Mouse (Mus musculus) lung, adult 2 months (tissue): ENCODE measurements at regions not wholly inside any gene's neighbourhood (a gene's known extent, or its start where the extent isn't known, plus 50 kb on each side); places are given as distances from the start of the nearest gene placed in this dataset.

Experiments
- DNase-seq: peaks from one replicate; pipeline ENCODE4 v3.0.0; 2022
- H3K4me1 ChIP-seq: fragments of 200-500 bp; 2 replicates; pipeline ENCODE4 v1.6.1; 2011; ENCODE audit warnings: low read length; ENCODE audit not compliant: control insufficient read depth, insufficient read depth
- H3K4me3 ChIP-seq: fragments of 200-500 bp; replicated peaks from 2 replicates; pipeline ENCODE3; 2011; ENCODE audit warnings: low read depth, mild to moderate bottlenecking, control low read depth, low read length; ENCODE audit errors: extremely low read depth
- CTCF ChIP-seq: fragments of 200-500 bp; IDR thresholded peaks from 2 replicates; pipeline ENCODE4 v1.5.1; 2011; ENCODE audit warnings: mild to moderate bottlenecking, low read length, control low read depth; ENCODE audit not compliant: insufficient read depth
- POLR2A ChIP-seq: fragments of 200-500 bp; IDR thresholded peaks from 2 replicates; pipeline ENCODE4 v1.6.1; 2011; ENCODE audit warnings: low read depth, mild to moderate bottlenecking, control low read depth, low read length, borderline replicate concordance; ENCODE audit errors: extremely low read depth
- WGBS: fragments of 180-500 bp; shearing (Covaris S2); methylation state at CpG from one replicate; pipeline ENCODE4 v1.1.7; 2018; 5-methylcytosine and 5-hydroxymethylcytosine counted together

- 62% methylated on average over 9 of the region's 9 CpGs for WGBS
- TF ChIP-seq POLR2A: no peak
- no peak for TF ChIP-seq CTCF
- DNase-seq: no peak
- no peak overlapping the region for H3K4me3 ChIP-seq
- no peaks in the 10 kb centered on the region; the same call in none of the 2 replicates for H3K4me1 ChIP-seq
These were observed 53.0 kb downstream of the Gadd45g start for GRCm38 (mm10) chr13:51899319-51900042.

GRCm38 (mm10) chr13:51900043-51900440 lies 53.6 kb downstream of the Gadd45g start:
- no peak for TF ChIP-seq CTCF
- TF ChIP-seq POLR2A: no peak
- 41% methylated on average over 3 of the region's 3 CpGs for WGBS
- no peaks in the 10 kb centered on the region; the same call in none of the 2 replicates for H3K4me1 ChIP-seq
- DNase-seq: no peak
- no peak overlapping the region for H3K4me3 ChIP-seq

- no peak overlapping the region for H3K4me3 ChIP-seq
- peak; percentile 94 for DNase-seq
- WGBS: 28% methylated on average over 19 of the region's 19 CpGs
These were observed 56.2 kb downstream of the Gadd45g start for GRCm38 (mm10) chr13:51902482-51903285.

GRCm38 (mm10) chr13:51903324-51903939 lies 57.0 kb downstream of the Gadd45g start:
- Histone ChIP-seq H3K4me3 (no peak overlapping the region), H3K4me1 (peaks cover 2% of the 10 kb centered on the region)
- 46% methylated on average over 10 of the region's 11 CpGs for WGBS
- no peak for DNase-seq
- TF ChIP-seq CTCF: no peak

More at GRCm38 (mm10) chr13:51902482-51903285, 56.2 kb downstream of the Gadd45g start:
- peaks cover 2% of the 10 kb centered on the region for H3K4me1 ChIP-seq
- TF ChIP-seq CTCF (no peak), POLR2A (no peak)

GRCm38 (mm10) chr13:51905270-51905669 lies 58.8 kb downstream of the Gadd45g start:
- peaks cover 2% of the 10 kb centered on the region for H3K4me1 ChIP-seq
- WGBS: 90% methylated on average over 5 of the region's 5 CpGs
- no peak overlapping the region for H3K4me3 ChIP-seq
- DNase-seq: no peak
- TF ChIP-seq POLR2A (no peak), CTCF (no peak)

- peaks cover 2% of the 10 kb centered on the region for H3K4me1 ChIP-seq
- DNase-seq: peak; percentile 34
- no peak overlapping the region for H3K4me3 ChIP-seq
- TF ChIP-seq CTCF: no peak
- no peak for TF ChIP-seq POLR2A
- 75% methylated on average over 3 of the region's 3 CpGs for WGBS
These were observed 59.6 kb downstream of the Gadd45g start for GRCm38 (mm10) chr13:51906103-51906502.

- Histone ChIP-seq H3K4me3 (no peak overlapping the region), H3K4me1 (peaks cover 2% of the 10 kb centered on the region)
- no peak for DNase-seq
- no peak for TF ChIP-seq CTCF
- no peak for TF ChIP-seq POLR2A
- WGBS: 58% methylated on average over 7 of the region's 7 CpGs
These were observed 62.0 kb downstream of the Gadd45g start for GRCm38 (mm10) chr13:51908514-51908913.

GRCm38 (mm10) chr13:51911296-51911998 lies 65.0 kb downstream of the Gadd45g start:
- TF ChIP-seq CTCF: no peak
- TF ChIP-seq POLR2A: no peak
- no peak overlapping the region for H3K4me3 ChIP-seq
- DNase-seq: peak; percentile 53
- WGBS: 38% methylated on average over 17 of the region's 17 CpGs
- H3K4me1 ChIP-seq: no peaks in the 10 kb centered on the region; the same call in 1 of the 2 replicates

GRCm38 (mm10) chr13:51912477-51912876 lies 66.0 kb downstream of the Gadd45g start:
- no peak overlapping the region for H3K4me3 ChIP-seq
- TF ChIP-seq POLR2A (no peak), CTCF (no peak)
- WGBS: 82% methylated on average over 5 of the region's 5 CpGs
- no peak for DNase-seq
- H3K4me1 ChIP-seq: no peaks in the 10 kb centered on the region
